Mouse (Mus musculus) monocyte, adult 5-6 weeks (primary cell): Measurements from ENCODE around the gene Ppp1r10. TPM values are rescaled to one million over a fixed set of nuclear protein-coding genes. Genes with fewer than 3 reads are reported as not detected.

Source experiments
- ATAC-seq: fragments of 153-309, 156-312 bp; replicated peaks from 2 replicates; pipeline ENCODE4 v1.8.0; 2017; ENCODE audit warnings: mild to moderate bottlenecking; ENCODE audit not compliant: low TSS enrichment, insufficient number of reproducible peaks, severe bottlenecking, poor library complexity, low FRiP score
- total RNA-seq: library from RNA; stranded (forward); fragments of 200-1000, 200-491, 200-594 nt; gene quantifications from 3 replicates; pipeline ENCODE4 v1.2.3, GENCODE M21; 2017

The Ppp1r10 gene
- total RNA-seq, 1 experiment from 2014 or later: 106 TPM

- ATAC-seq: no peak
Measured at GRCm38 (mm10) chr17:35972131-35972530, 55.9 kb downstream of the Ppp1r10 start.

- ATAC-seq: no peak
Measured at GRCm38 (mm10) chr17:35978811-35979400, 62.7 kb downstream of the Ppp1r10 start.

GRCm38 (mm10) chr17:35979401-35980362 is 63.4 kb downstream of the Ppp1r10 start, which contains the start of the genes Gnl1 and Prr3:
Gene Gnl1, plus strand, starts transcription at chr17:35979851.
Gene Prr3, minus strand, starts transcription at chr17:35980236.
- peak; percentile 87 for ATAC-seq

- ATAC-seq: no peak
Measured at GRCm38 (mm10) chr17:35980363-35980754, 64.1 kb downstream of the Ppp1r10 start.

GRCm38 (mm10) chr17:35981776-35982175 is 65.5 kb downstream of the Ppp1r10 start:
- ATAC-seq: no peak

Other genes with a start within 250 kb of the Ppp1r10 start
- gene Vars2, start 248.8 kb upstream of the Ppp1r10 start, total RNA-seq: 7.4 to 13.8 TPM (median 11.3 TPM) in 3 replicates
- gene Gtf2h4, start 242.7 kb upstream of the Ppp1r10 start, total RNA-seq: 10.9 to 22.5 TPM (median 13.5 TPM) in 3 replicates
- gene Ddr1, start 211.8 kb upstream of the Ppp1r10 start, total RNA-seq: 0.67 to 1.2 TPM in 2 of 3 replicates, not detected in the other
- 17.2 to 77.7 TPM (median 52.8 TPM) in 3 replicates for gene Ier3, start 94.8 kb upstream of the Ppp1r10 start, total RNA-seq
- gene Flot1, start 93.2 kb upstream of the Ppp1r10 start, total RNA-seq: 70.0 to 84.2 TPM (median 77.9 TPM) in 3 replicates
- 138 to 179 TPM (median 139 TPM) in 3 replicates for gene Tubb5, start 78.1 kb upstream of the Ppp1r10 start, total RNA-seq
- gene Mdc1, start 74.9 kb upstream of the Ppp1r10 start, total RNA-seq: 10.9 to 26.0 TPM (median 11.1 TPM) in 3 replicates
- gene Nrm, start 55.1 kb upstream of the Ppp1r10 start, total RNA-seq: 18.1 to 25.9 TPM (median 25.6 TPM) in 3 replicates
- gene Ppp1r18, start 50.8 kb upstream of the Ppp1r10 start, total RNA-seq: 65.6 to 113 TPM (median 72.3 TPM) in 3 replicates
- 67.7 to 106 TPM (median 105 TPM) in 3 replicates for gene Dhx16, start 36.6 kb upstream of the Ppp1r10 start, total RNA-seq
- 1.8 to 10.4 TPM (median 5.7 TPM) in 3 replicates for gene 2310061I04Rik, start 19.0 kb upstream of the Ppp1r10 start, total RNA-seq
- 13.9 to 18.7 TPM (median 14.2 TPM) in 3 replicates for gene Atat1, start 6.4 kb upstream of the Ppp1r10 start, total RNA-seq
- 26.6 to 31.6 TPM (median 29.0 TPM) in 3 replicates for gene Mrps18b, start within 50 bp of the Ppp1r10 start, total RNA-seq
- 177 to 254 TPM (median 221 TPM) in 3 replicates for gene Abcf1, start 53.3 kb downstream of the Ppp1r10 start, total RNA-seq
- 23.0 to 44.8 TPM (median 31.8 TPM) in 3 replicates for gene Gnl1, start 63.4 kb downstream of the Ppp1r10 start, total RNA-seq
- 14.8 to 25.6 TPM (median 22.1 TPM) in 3 replicates for gene Prr3, start 63.8 kb downstream of the Ppp1r10 start, total RNA-seq
- 59.4 to 98.9 TPM (median 63.8 TPM) in 3 replicates for gene H2-T24, start 104.1 kb downstream of the Ppp1r10 start, total RNA-seq
- gene H2-T23, start 116.4 kb downstream of the Ppp1r10 start, total RNA-seq: 372 to 405 TPM (median 385 TPM) in 3 replicates
- gene H2-T22, start 126.3 kb downstream of the Ppp1r10 start, total RNA-seq: 122 to 131 TPM (median 124 TPM) in 3 replicates
- 0.49 to 1.0 TPM in 2 of 3 replicates, not detected in the other for gene Gm6034, start 126.5 kb downstream of the Ppp1r10 start, total RNA-seq
- 0.64 TPM in 1 of 3 replicates, not detected in the others for gene Gm11127, start 141.9 kb downstream of the Ppp1r10 start, total RNA-seq
- 1.4 to 2.5 TPM in 2 of 3 replicates, not detected in the other for gene Gm19684, start 205.2 kb downstream of the Ppp1r10 start, total RNA-seq
- not detected in 3 replicates for gene Gm7030, start 213.0 kb downstream of the Ppp1r10 start, total RNA-seq